Mouse (Mus musculus): ENCODE results near the gene Mydgf.

Mydgf gene

GRCm38 (mm10) chr17:56191266-56191665 is 7.5 kb upstream of the Mydgf start:
- DNase-seq (ENCODE audit: low spot score): no peak

- DNase-seq (ENCODE audit: low spot score): peak; percentile 58
These were observed 1.8 kb upstream of the Mydgf start for GRCm38 (mm10) chr17:56185281-56186141.

GRCm38 (mm10) chr17:56182975-56183657 is 604 bp downstream of the Mydgf start:
- DNase-seq (ENCODE audit: low spot score): peak; percentile 47

- DNase-seq (ENCODE audit: low spot score): no peak
These were observed 8.3 kb downstream of the Mydgf start for GRCm38 (mm10) chr17:56175416-56175815.

GRCm38 (mm10) chr17:56173401-56174046 is 10.2 kb downstream of the Mydgf start:
- no peak for DNase-seq (ENCODE audit: low spot score)

- no peak for DNase-seq (ENCODE audit: low spot score)
These were observed 11.8 kb downstream of the Mydgf start for GRCm38 (mm10) chr17:56171881-56172280.

GRCm38 (mm10) chr17:56171456-56171855 is 12.3 kb downstream of the Mydgf start:
- DNase-seq (ENCODE audit: low spot score): no peak

- no peak for DNase-seq (ENCODE audit: low spot score)
These were observed 13.1 kb downstream of the Mydgf start for GRCm38 (mm10) chr17:56170636-56171035.

- DNase-seq (ENCODE audit: low spot score): no peak
These were observed 13.9 kb downstream of the Mydgf start for GRCm38 (mm10) chr17:56169830-56170229.

GRCm38 (mm10) chr17:56165671-56166070 is 18.0 kb downstream of the Mydgf start:
- DNase-seq (ENCODE audit: low spot score): no peak

GRCm38 (mm10) chr17:56164510-56164909 is 19.2 kb downstream of the Mydgf start:
- DNase-seq (ENCODE audit: low spot score): no peak

- no peak for DNase-seq (ENCODE audit: low spot score)
These were observed 20.1 kb downstream of the Mydgf start for GRCm38 (mm10) chr17:56163523-56164102.

GRCm38 (mm10) chr17:56162231-56162774 is 21.4 kb downstream of the Mydgf start, which contains the start of gene Tnfaip8l1:
Tnfaip8l1 (plus strand) TSS chr17:56162477.
- peak; percentile 93 for DNase-seq (ENCODE audit: low spot score)

- DNase-seq (ENCODE audit: low spot score): peak; percentile 56
These were observed 24.0 kb downstream of the Mydgf start for GRCm38 (mm10) chr17:56159729-56160128.

- peak; percentile 63 for DNase-seq (ENCODE audit: low spot score)
These were observed 30.1 kb downstream of the Mydgf start for GRCm38 (mm10) chr17:56153643-56154042.

- no peak for DNase-seq (ENCODE audit: low spot score)
These were observed 33.8 kb downstream of the Mydgf start for GRCm38 (mm10) chr17:56149897-56150296.

GRCm38 (mm10) chr17:56148790-56149618 is 34.7 kb downstream of the Mydgf start:
- no peak for DNase-seq (ENCODE audit: low spot score)

GRCm38 (mm10) chr17:56148280-56148679 is 35.4 kb downstream of the Mydgf start:
- no peak for DNase-seq (ENCODE audit: low spot score)

- no peak for DNase-seq (ENCODE audit: low spot score)
These were observed 36.3 kb downstream of the Mydgf start for GRCm38 (mm10) chr17:56147420-56147819.

- no peak for DNase-seq (ENCODE audit: low spot score)
These were observed 37.6 kb downstream of the Mydgf start for GRCm38 (mm10) chr17:56146131-56146530.

GRCm38 (mm10) chr17:56144546-56144945 is 39.2 kb downstream of the Mydgf start:
- DNase-seq (ENCODE audit: low spot score): no peak

Data from yolk sac, embryonic 10.5 days (tissue).